Mouse (Mus musculus) layer of hippocampus, adult 2 months (tissue): ENCODE measurements around the gene Lamc2. TPM values are rescaled to one million over a fixed set of nuclear protein-coding genes. Genes with fewer than 3 reads are reported as not detected.

Source experiments
- DNase-seq, 2 experiments: peaks; one replicate each; pipeline ENCODE4 v3.0.0; 2022; ENCODE audit warnings: low spot score in 2 of 2
- H3K27ac ChIP-seq: fragments of 200-600 bp; 2 replicates; pipeline ENCODE4 v1.8.1; 2022
- H3K4me3 ChIP-seq: fragments of 200-600 bp; 2 replicates; pipeline ENCODE4 v1.8.1; 2022; ENCODE audit warnings: mild to moderate bottlenecking
- CTCF ChIP-seq: fragments of 200-600 bp; conservative IDR thresholded peaks from 2 replicates; pipeline ENCODE4 v1.8.1; 2022; ENCODE audit warnings: antibody characterized with exemption, mild to moderate bottlenecking, moderate library complexity
- total RNA-seq, 2 experiments: library from RNA; stranded (reverse); gene quantifications; 2 replicates each; pipeline ENCODE4 v1.2.3; 2021

The Lamc2 gene
- total RNA-seq, 2 experiments from 2014 or later = 1.6 to 3.2 TPM

- TF ChIP-seq CTCF = no peak
- no peak overlapping the region for H3K4me3 ChIP-seq
- no peak for DNase-seq
- peak overlapping the region; percentile 43 for H3K27ac ChIP-seq
Observed at GRCm38 (mm10) chr1:153201448-153201847, 15.2 kb upstream of the Lamc2 start.

GRCm38 (mm10) chr1:153197316-153197850 lies 11.1 kb upstream of the Lamc2 start:
- Histone ChIP-seq H3K27ac (no peak overlapping the region), H3K4me3 (no peak overlapping the region)
- DNase-seq = no peak
- TF ChIP-seq CTCF = no peak

DNA sequence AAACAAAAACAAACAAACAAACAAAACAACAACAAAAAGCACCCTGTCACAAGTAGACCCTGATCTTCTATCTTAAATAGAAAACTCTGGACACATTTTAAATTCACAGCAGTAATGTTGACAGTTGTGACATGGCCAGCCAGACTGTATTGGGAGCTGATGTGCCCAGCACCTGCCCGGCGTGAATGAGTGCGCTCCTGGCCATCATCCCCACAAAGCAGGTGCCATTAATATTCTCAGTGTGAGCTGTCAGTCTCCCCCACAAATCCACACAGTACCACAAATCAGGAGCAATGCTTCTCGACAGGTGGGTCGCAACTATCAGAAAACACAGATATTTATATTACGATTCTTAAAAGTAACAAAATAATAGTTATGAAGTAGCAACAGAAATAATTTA lies 6.7 kb upstream of the Lamc2 start:
- H3K27ac ChIP-seq = no peak overlapping the region
- DNase-seq = no peak
- TF ChIP-seq CTCF = no peak
- H3K4me3 ChIP-seq = no peak overlapping the region

GRCm38 (mm10) chr1:153192379-153192778 lies 6.1 kb upstream of the Lamc2 start:
- no peak for TF ChIP-seq CTCF
- no peak for DNase-seq
- no peak overlapping the region for H3K27ac ChIP-seq
- no peak overlapping the region for H3K4me3 ChIP-seq

- H3K4me3 ChIP-seq = no peak overlapping the region
- DNase-seq = peak; percentile 59 to 60
- no peak for TF ChIP-seq CTCF
- H3K27ac ChIP-seq = no peak overlapping the region
Observed at GRCm38 (mm10) chr1:153191943-153192329, 5.7 kb upstream of the Lamc2 start.

- DNase-seq = no peak
- no peak overlapping the region for H3K27ac ChIP-seq
- H3K4me3 ChIP-seq = no peak overlapping the region
- TF ChIP-seq CTCF = no peak
Observed at GRCm38 (mm10) chr1:153191237-153191942, 5.1 kb upstream of the Lamc2 start.

- Histone ChIP-seq H3K4me3 (no peak overlapping the region), H3K27ac (no peak overlapping the region)
- DNase-seq = no peak
- TF ChIP-seq CTCF = no peak
Observed at GRCm38 (mm10) chr1:153188081-153188480, 1.8 kb upstream of the Lamc2 start.

- DNase-seq = peak; percentile 68 to 80
- TF ChIP-seq CTCF = no peak
- no peak overlapping the region for H3K4me3 ChIP-seq
- no peak overlapping the region for H3K27ac ChIP-seq
Observed at GRCm38 (mm10) chr1:153180586-153181289, 5.5 kb downstream of the Lamc2 start.

DNA sequence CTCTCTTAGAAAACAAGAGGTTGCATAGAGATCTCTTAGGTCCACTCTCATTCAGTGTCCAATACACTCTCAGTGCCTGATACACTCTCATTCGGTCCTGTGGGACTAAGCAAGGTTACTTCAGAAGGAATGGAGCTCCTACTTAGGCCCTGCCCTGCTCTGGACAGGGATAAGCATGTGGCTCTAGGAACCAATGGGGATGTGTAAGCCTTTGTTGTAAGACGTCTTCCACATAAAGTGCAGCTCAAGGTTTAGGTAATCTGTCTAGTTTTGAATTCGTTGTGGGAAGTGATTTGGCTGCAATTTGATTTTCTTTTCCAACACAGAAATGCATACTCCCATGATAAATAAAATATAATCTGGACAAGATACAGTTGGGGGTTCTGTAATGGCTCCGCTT lies 6.1 kb downstream of the Lamc2 start:
- TF ChIP-seq CTCF = no peak
- H3K27ac ChIP-seq = no peak overlapping the region
- H3K4me3 ChIP-seq = no peak overlapping the region
- no peak for DNase-seq

GRCm38 (mm10) chr1:153174801-153175200 lies 11.4 kb downstream of the Lamc2 start:
- no peak for TF ChIP-seq CTCF
- no peak overlapping the region for H3K4me3 ChIP-seq
- H3K27ac ChIP-seq = no peak overlapping the region
- peak in 1 of 2 experiments; percentile 24 for DNase-seq

GRCm38 (mm10) chr1:153173276-153173675 lies 13.0 kb downstream of the Lamc2 start:
- H3K4me3 ChIP-seq = no peak overlapping the region
- no peak for DNase-seq
- no peak for TF ChIP-seq CTCF
- H3K27ac ChIP-seq = no peak overlapping the region

DNA sequence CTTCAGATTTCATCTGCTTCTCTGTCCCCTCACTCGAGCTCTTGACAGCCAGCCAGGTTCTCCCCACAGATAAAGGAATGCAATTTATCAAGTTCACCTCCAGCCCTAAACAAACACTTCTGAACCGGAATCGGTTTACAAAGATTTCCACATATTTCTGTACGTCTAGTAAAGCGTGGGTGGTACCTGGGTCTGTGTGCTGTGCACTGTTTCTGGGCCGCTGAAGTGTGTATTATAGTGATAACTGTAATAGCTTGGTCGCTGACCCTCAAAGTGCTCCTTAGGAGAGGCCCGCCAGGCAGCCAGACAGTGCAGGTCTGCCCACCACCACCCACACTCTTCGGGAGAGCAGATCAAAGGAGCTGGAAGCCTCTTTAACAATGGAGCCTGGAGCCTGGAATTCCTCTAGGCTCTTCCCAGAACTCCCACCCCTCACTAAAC lies 13.9 kb downstream of the Lamc2 start:
- Histone ChIP-seq H3K27ac (no peak overlapping the region), H3K4me3 (no peak overlapping the region)
- DNase-seq = no peak
- no peak for TF ChIP-seq CTCF

DNA sequence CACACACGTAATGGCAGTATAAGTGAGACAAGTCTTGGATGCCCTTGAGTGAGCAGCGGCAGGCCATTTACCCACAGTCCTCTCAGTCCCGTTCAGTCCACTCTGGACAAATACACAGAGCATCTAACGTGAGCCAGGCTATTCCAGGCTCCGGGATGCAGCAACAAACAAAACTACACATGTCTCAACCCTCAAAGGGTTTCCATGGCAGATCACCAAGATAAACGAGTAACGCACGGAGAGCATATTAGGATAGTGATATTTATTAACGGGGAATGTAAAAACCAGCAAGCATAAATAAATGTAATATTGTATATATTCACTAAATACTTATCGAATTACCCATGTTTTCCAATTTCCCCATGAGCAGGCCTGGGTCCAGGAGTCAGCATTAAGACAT lies 15.2 kb downstream of the Lamc2 start:
- no peak overlapping the region for H3K4me3 ChIP-seq
- no peak for TF ChIP-seq CTCF
- DNase-seq = no peak
- H3K27ac ChIP-seq = no peak overlapping the region

- no peak overlapping the region for H3K27ac ChIP-seq
Observed at GRCm38 (mm10) chr1:153168293-153168692, 18.0 kb downstream of the Lamc2 start.

More at GRCm38 (mm10) chr1:153168293-153168692, 18.0 kb downstream of the Lamc2 start:
- TF ChIP-seq CTCF = no peak
- H3K4me3 ChIP-seq = no peak overlapping the region
- no peak for DNase-seq
